Mouse (Mus musculus) cerebral cortex, adult 2 months (tissue): ENCODE results near the gene Nrp1.

Source experiments
- WGBS: fragments of 180-500 bp; shearing (Covaris S2); methylation state at CpG from one replicate; pipeline ENCODE4 v1.1.7; 2018; 5-methylcytosine and 5-hydroxymethylcytosine counted together

Nrp1 gene

GRCm38 (mm10) chr8:128373418-128373817 lies 15.0 kb downstream of the Nrp1 start:
- WGBS = 74% methylated on average over 6 of the region's 6 CpGs

- 61% methylated on average over 4 of the region's 4 CpGs for WGBS
Observed at GRCm38 (mm10) chr8:128375291-128375690, 16.9 kb downstream of the Nrp1 start.

GRCm38 (mm10) chr8:128383176-128383575 lies 24.8 kb downstream of the Nrp1 start:
- WGBS = 29% methylated on average over 3 of the region's 3 CpGs

DNA sequence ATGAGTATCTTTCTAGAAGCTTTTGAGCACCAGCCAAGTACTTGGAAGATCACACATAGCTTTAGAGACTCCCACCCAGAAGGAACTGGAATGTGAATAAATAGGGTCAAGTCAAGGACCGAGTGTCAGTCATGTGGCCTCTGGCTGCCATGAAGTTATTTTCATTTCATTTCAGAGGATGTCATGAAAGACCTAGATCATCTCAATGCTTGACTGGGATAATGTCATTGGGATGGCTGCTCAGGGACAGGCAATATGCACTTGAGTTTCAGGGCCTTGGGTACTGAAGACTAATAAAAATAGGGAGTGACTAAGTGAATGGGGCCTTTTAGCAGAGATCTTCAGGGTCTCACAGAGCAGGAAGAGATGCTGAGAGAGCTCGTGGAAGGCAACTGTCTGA lies 26.0 kb downstream of the Nrp1 start:
- WGBS = 82% methylated on average over 2 of the region's 2 CpGs

DNA sequence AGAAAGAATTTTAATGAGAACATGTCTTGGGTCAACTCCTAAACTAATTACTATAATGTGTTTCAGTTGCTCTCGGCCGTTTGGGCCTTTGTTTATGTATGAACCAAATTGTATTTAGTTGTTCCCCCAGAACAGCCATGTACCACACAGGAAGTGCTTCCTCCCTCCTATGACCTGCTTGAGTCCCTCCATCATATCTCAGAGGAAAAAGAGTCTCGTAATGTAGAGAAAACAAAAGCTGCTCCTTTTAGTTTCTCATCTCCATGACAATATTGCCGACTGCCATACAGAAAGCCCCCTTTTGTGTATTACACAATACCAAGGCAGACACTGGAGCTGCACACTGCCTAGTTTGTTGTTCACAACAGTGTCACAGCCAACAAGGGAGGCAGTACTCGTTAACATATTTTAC lies 26.5 kb downstream of the Nrp1 start:
- WGBS = 46% methylated on average over 5 of the region's 5 CpGs

- 62% methylated on average over 2 of the region's 2 CpGs for WGBS
Observed at GRCm38 (mm10) chr8:128386963-128387621, 28.7 kb downstream of the Nrp1 start.

DNA sequence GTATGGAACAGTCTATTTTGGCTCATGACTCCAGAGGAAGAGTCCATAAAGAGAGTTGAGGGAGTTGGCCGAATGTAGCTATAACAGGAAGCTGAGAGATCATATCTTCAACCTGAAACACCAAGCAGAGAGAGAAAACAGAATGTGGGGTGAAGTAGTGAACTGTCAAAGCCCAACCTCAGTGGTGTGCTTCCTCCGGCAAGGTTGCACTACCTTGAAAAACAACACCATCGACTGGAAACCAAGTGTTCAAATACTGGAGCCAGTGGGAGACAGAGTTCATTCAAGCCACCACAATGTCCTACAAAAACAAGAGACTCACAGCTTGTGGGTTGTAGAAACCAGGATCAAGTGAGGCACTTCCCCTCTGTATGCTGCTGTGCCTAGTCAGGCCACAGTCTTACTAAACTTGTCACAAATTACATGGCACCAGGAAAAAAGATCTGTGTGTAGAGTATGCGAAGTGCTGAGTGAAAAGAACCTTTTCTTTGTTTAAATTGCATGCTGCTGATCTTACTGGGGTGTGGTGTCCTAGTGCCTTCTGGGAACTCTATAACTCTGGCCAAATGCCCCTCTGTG lies 32.9 kb downstream of the Nrp1 start:
- 76% methylated on average over 4 of the region's 4 CpGs for WGBS

GRCm38 (mm10) chr8:128394671-128395193 lies 36.3 kb downstream of the Nrp1 start:
- WGBS = 87% methylated on average over 5 of the region's 5 CpGs

- WGBS = 76% methylated on average over 7 of the region's 7 CpGs
Observed at GRCm38 (mm10) chr8:128396968-128397367, 38.6 kb downstream of the Nrp1 start.

- 83% methylated on average over 3 of the region's 3 CpGs for WGBS
Observed at GRCm38 (mm10) chr8:128397441-128397840, 39.0 kb downstream of the Nrp1 start.

DNA sequence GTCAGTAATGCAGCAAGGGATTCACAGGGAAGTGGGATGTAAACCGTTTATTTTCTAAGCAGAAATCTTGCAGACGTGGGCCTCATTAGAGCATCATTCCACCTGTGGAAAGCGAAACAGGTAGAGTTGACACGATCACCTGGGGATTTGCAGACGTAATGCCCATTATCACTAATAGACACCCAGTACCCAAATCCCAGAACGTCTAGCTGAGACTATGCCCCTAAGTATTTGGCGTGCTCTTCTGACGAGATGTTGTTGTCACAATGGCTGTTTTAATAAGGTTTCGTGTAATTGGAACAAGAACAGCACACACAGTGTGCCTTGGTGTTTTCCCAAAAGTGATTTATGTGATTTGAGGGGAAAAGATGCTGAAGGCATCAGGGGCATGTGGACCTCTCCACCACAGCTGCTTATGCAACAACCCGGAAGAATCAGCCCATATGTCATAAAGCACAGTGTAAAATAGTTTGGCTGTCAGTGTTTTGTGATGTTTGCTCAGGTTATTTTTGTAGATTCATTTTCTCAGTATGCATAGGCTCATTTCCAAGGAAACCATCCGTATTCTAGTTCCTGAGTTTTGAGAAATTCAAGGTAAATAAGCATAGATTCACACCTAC lies 40.2 kb downstream of the Nrp1 start:
- WGBS = 56% methylated on average over 11 of the region's 11 CpGs

DNA sequence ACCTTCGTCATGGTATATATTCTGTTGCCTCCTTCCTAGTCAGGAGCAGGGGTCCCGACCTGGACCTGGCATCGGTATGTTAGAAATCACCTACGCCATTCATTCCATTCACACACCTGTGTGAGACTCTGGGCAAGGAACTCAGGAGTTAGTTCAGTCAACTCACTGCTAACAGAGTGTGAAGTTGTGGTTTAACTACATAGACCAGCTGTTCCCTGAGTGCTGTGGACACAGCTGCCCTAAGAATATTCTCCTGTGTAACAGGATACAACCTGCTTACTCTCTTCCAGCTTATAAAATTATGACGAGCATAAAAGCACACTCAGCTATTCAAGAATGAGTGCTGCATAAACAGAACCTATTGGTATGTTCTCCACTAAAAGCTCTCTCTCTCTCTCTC lies 41.9 kb downstream of the Nrp1 start:
- 84% methylated on average over 5 of the region's 5 CpGs for WGBS

DNA sequence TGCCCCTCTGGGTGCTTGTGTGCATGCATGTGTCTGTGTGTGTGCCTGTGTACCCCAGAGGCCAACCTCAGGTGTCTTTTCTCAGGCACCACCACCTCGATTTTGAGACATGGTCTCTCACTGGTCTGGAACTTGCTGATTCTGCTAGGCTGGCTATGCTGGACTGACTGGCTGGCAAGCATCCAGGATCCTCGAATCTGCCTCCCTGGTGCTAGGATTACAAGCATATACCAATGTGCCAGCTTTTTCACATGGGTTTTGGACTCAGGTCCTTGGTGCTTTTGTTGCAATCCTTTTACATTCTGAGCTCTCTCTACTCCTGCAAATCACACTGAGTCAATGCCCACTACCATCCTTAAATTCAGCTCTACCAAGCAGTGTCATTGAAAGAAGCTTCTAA lies 46.5 kb downstream of the Nrp1 start:
- 36% methylated on average over 2 of the region's 2 CpGs for WGBS

- 74% methylated on average over 4 of the region's 4 CpGs for WGBS
Observed at GRCm38 (mm10) chr8:128413381-128413780, 55.0 kb downstream of the Nrp1 start.

GRCm38 (mm10) chr8:128415730-128416684 lies 57.6 kb downstream of the Nrp1 start:
- 23% methylated on average over 4 of the region's 4 CpGs for whole genome bisulfite sequencing

GRCm38 (mm10) chr8:128416896-128417295 lies 58.5 kb downstream of the Nrp1 start:
- 89% methylated on average over 2 of the region's 2 CpGs for WGBS

DNA sequence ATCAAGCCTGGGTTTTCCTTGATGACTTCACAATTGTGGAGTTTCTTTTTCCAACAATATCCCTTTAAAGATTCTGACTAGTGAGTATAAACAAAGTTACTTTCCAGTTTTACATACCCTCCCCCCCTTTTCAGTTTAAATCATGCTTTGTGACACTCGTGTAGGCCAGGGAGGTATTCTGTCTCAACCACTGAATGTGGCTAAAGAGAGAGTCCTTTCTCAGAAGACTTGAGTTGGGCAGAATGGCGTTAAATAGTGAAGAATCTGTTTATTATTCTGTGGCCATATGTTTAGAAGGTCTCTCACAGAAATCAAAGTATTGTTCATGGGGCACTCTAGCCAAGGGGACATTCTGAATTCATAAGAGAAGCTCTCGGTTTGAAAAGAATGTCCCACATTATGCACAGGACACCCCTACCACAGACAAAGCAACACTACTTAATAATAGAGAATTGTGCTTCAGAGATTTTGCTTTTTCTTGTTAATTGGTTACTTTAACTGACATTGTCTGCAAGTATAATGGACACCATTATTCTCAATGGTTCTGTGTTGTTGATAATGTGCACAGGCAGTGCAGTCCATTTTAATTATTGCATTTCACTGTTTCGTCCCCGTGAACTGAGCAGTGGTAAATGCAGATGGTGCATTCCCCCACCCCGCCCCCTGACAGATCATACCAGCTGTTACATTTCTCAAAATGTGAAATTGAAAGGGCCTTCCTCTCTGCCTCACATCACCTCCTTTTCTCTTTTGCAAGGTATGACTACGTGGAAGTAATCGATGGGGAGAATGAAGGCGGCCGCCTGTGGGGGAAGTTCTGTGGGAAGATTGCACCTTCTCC lies 59.8 kb downstream of the Nrp1 start:
- 56% methylated on average over 10 of the region's 10 CpGs for WGBS

DNA sequence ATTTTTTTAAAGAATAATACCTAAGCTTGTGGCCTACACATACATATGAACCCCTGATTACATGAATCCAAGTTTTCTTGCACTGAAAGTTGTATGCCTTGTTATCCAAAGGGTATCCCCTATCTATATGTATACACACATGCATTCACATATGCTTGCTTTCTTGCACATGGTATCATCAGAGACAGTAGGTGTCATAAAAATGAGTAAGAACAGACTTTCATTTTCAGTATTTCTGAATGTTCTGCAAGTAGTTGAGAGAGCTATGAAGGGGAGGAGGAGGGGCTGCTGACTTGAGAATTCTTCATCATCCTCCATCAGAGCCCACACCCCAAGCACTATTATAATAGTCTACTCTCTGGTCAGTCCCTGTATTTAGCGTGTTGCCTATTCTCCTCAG lies 62.0 kb downstream of the Nrp1 start:
- WGBS = 94% methylated on average over 1 of the region's 1 CpGs

DNA sequence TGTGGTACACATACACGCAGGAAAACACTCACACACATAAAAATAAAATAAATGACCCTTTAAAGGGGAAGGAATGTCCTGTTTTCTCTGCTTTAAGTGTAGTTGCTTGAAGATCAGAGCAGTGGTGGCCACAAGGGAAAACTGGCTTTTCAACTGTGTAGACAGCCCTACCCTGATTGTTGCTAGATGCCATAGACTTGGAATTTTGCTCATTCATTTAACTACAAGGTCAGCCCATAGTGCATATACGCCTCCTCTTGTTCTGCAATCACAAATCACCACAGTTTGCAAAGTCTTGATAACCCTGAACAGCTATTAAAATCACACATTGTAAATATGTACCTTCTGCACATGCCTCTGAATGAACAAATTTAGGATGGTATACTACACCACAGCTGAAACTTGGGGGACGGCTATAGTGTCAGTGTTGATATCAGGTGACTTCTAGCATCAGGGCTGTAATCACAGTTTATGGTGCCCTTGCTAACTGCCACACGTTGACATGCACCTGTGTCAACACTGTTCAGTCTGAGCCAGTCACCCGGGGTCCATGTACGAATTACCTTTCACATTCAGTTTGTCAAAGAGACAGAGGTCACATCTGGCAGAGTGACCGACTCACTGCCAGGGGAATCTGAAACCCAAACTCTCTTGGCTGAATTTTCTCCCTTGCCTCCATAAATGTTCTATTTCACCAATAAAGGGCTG lies 66.4 kb downstream of the Nrp1 start:
- WGBS = 89% methylated on average over 7 of the region's 7 CpGs

- 95% methylated on average over 3 of the region's 3 CpGs for WGBS
Observed at GRCm38 (mm10) chr8:128427071-128427470, 68.7 kb downstream of the Nrp1 start.
